14 mouse cellular contexts compared by ENCODE assay signal in the genomic region with DNA sequence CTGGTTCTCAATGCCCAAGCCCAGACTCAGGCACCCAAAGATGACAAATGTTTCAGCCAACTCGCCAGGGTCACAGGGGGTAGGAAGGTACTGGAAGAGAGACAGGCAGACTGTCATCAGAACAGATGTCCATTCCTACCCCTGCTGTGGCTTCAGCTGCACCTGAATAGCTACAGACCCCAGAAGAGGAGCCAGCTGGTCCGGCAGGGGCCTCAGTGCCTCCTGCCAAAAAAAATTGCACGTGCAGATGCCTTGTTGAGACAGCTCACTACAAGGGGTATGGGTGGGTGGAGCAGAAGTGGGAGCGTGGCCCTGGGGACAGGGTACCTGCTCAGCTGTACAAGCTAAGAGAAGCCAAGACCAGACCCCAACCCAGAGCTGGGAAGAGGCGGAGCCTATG. TPM values are rescaled to one million over a fixed set of nuclear protein-coding genes. Genes with fewer than 3 reads are reported as not detected.
DNase-seq lines count a peak whose midpoint lies in the region; ATAC-seq and TF ChIP-seq lines count a peak whose summit lies in the region.
"Had no signal": no experiment of that assay in that cellular context is flagged by ENCODE, and none has a peak within 500 bp of the region (broad histone marks: within the 10 kb centered on the region; RNA-seq: fewer than 3 reads in every experiment).

No protein-coding gene starts in this region.

- H3K9me3 ChIP-seq in liver, embryonic 12.5 days (replicated peaks), result no peaks in the 10 kb centered on the region
- H3K9me3 ChIP-seq in liver, postnatal 0 days (ENCODE audit: low read length), result no peaks in the 10 kb centered on the region
- no peaks in the 10 kb centered on the region for H3K9me3 ChIP-seq in hindbrain, postnatal 0 days (ENCODE audit: low read length)
- H3K9me3 ChIP-seq: heart, embryonic 10.5 days; liver, embryonic 15.5 days had no signal

- no peak for TF ChIP-seq EP300 in liver, postnatal 0 days (IDR thresholded peaks at IDR 0.05; ENCODE audit: low read depth)

- TF ChIP-seq CTCF in liver, postnatal 0 days (IDR thresholded peaks at IDR 0.05; ENCODE audit: low read depth), result no peak
- TF ChIP-seq CTCF in hindbrain, postnatal 0 days (IDR thresholded peaks at IDR 0.05; ENCODE audit: low read depth), result no peak

- peaks cover 89% of the 10 kb centered on the region for H3K27me3 ChIP-seq in liver, embryonic 12.5 days (replicated peaks)
- H3K27me3 ChIP-seq in liver, postnatal 0 days (ENCODE audit: insufficient read depth, low read length), result peaks cover 3% of the 10 kb centered on the region; the same call in 1 of the 2 replicates
- H3K27me3 ChIP-seq in hindbrain, postnatal 0 days (ENCODE audit: insufficient read depth, low read length), result no peaks in the 10 kb centered on the region

- no peak overlapping the region for H3K27ac ChIP-seq in liver, embryonic 12.5 days
- no peak overlapping the region for H3K27ac ChIP-seq in liver, postnatal 0 days (ENCODE audit: low read depth)
- H3K27ac ChIP-seq in hindbrain, postnatal 0 days, result peak overlapping the region; percentile 32; the same call in 1 of the 2 replicates
- H3K27ac ChIP-seq: heart, embryonic 10.5 days; liver, embryonic 15.5 days; stomach, postnatal 0 days had no signal

- no peak for ATAC-seq in cerebellum, adult (ENCODE audit: insufficient number of reproducible peaks, low FRiP score, low TSS enrichment)
- ATAC-seq in liver, embryonic 12.5 days, result 0 out of 2 replicates have a peak, but pooled peaks have one; percentile 19
- ATAC-seq in liver, postnatal 0 days, result no peak
- 0 out of 2 replicates have a peak, but pooled peaks have one; percentile 16 for ATAC-seq in hindbrain, postnatal 0 days

- no peak overlapping the region for H3K4me3 ChIP-seq in liver, embryonic 12.5 days
- no peak overlapping the region for H3K4me3 ChIP-seq in liver, postnatal 0 days (ENCODE audit: low read depth, low read length)
- H3K4me3 ChIP-seq in hindbrain, postnatal 0 days (ENCODE audit: low read length), result no peak overlapping the region
- H3K4me3 ChIP-seq: heart, embryonic 10.5 days; liver, embryonic 15.5 days had no signal

- no peak overlapping the region for H3K4me2 ChIP-seq in liver, embryonic 12.5 days
- no peak overlapping the region for H3K4me2 ChIP-seq in liver, postnatal 0 days (ENCODE audit: low read depth, low read length)
- no peak overlapping the region for H3K4me2 ChIP-seq in hindbrain, postnatal 0 days (ENCODE audit: low read depth, low read length)
- H3K4me2 ChIP-seq: liver, embryonic 15.5 days had no signal

- H3K9ac ChIP-seq in liver, embryonic 12.5 days, result no peak overlapping the region
- no peak overlapping the region for H3K9ac ChIP-seq in liver, postnatal 0 days (replicated peaks)
- no peak overlapping the region for H3K9ac ChIP-seq in hindbrain, postnatal 0 days (replicated peaks; ENCODE audit: low read length)
- H3K9ac ChIP-seq: liver, embryonic 15.5 days had no signal

- no peaks in the 10 kb centered on the region for H3K36me3 ChIP-seq in liver, embryonic 12.5 days
- H3K36me3 ChIP-seq in liver, postnatal 0 days (replicated peaks; ENCODE audit: insufficient read depth, low read length), result no peaks in the 10 kb centered on the region
- no peaks in the 10 kb centered on the region for H3K36me3 ChIP-seq in hindbrain, postnatal 0 days (ENCODE audit: insufficient read depth, low read length)
- H3K36me3 ChIP-seq: heart, embryonic 10.5 days; liver, embryonic 15.5 days had no signal

- H3K4me1 ChIP-seq in liver, embryonic 12.5 days, result peaks cover 11% of the 10 kb centered on the region
- peaks cover 5% of the 10 kb centered on the region for H3K4me1 ChIP-seq in liver, postnatal 0 days (ENCODE audit: insufficient read depth)
- peaks cover 24% of the 10 kb centered on the region for H3K4me1 ChIP-seq in hindbrain, postnatal 0 days (ENCODE audit: insufficient read depth, low read length)

- peak; percentile 51 for DNase-seq in cerebellum, adult 11 months
- DNase-seq in liver, postnatal 0 days, result no peak
- DNase-seq in cerebellum, adult 9-11 months, result peak; percentile 76
- DNase-seq in hindbrain, postnatal 0 days (ENCODE audit: low spot score), result peak; percentile 64
- no peak for DNase-seq in spleen, postnatal 10 days (ENCODE audit: low spot score in 2 of 2)
- DNase-seq in lung, postnatal 10 days, result no peak
- DNase-seq: adrenal gland, adult 8-10 months; heart, postnatal 36 days; kidney, adult 18-20 months had no signal

- WGBS in liver, embryonic 12.5 days (ENCODE audit: insufficient replicate concordance), result 41% methylated on average over 5 of the region's 5 CpGs
- 53% methylated on average over 5 of the region's 5 CpGs for WGBS in liver, postnatal 0 days (ENCODE audit: insufficient replicate concordance)
- WGBS in hindbrain, postnatal 0 days, result 49% methylated on average over 5 of the region's 5 CpGs

RNA-seq across cellular contexts. Expression of a gene that starts 31.1 kb away (rescaled TPM):
- 4.0 and 4.3 TPM in 2 replicates for polyA plus RNA-seq in liver, embryonic 12.5 days (2016; fragmentation: Nextera tagmentation; extraction: Ambion mirVana)
- polyA plus RNA-seq in liver, postnatal 0 days (2015; fragmentation: Nextera tagmentation; extraction: Ambion mirVana), result 6.7 and 8.3 TPM in 2 replicates
- total RNA-seq in hindbrain, postnatal 0 days (2014; rRNA removed), result 4.5 and 4.7 TPM in 2 replicates
- 1.0 and 1.8 TPM in 2 replicates for polyA plus RNA-seq in hindbrain, postnatal 0 days (2015; fragmentation: Nextera tagmentation; extraction: Ambion mirVana)

RNA-seq across cellular contexts. Expression of a gene that starts 50.1 kb away (rescaled TPM):
- polyA plus RNA-seq in liver, embryonic 12.5 days (2016; fragmentation: Nextera tagmentation; extraction: Ambion mirVana), result 2.5 and 3.2 TPM in 2 replicates
- polyA plus RNA-seq in liver, postnatal 0 days (2015; fragmentation: Nextera tagmentation; extraction: Ambion mirVana), result 0.14 and 0.29 TPM in 2 replicates
- total RNA-seq in hindbrain, postnatal 0 days (2014; rRNA removed), result 87.7 and 90.3 TPM in 2 replicates
- 10.0 and 10.4 TPM in 2 replicates for polyA plus RNA-seq in hindbrain, postnatal 0 days (2015; fragmentation: Nextera tagmentation; extraction: Ambion mirVana)

Comparison
In these comparisons a context has a peak if more than half of its experiments do, and no peak if none do; other contexts are left out.
1. ATAC-seq: peak in liver, embryonic 12.5 days (single experiment) and hindbrain, postnatal 0 days (single experiment); none in cerebellum, adult (single experiment) and liver, postnatal 0 days (single experiment).
2. DNase-seq: peak in cerebellum, adult 11 months (single experiment), cerebellum, adult 9-11 months (single experiment) and hindbrain, postnatal 0 days (single experiment); none in liver, postnatal 0 days (single experiment), spleen, postnatal 10 days (0 of 2) and lung, postnatal 10 days (single experiment).